Mouse (Mus musculus) CH12.LX (cell line): ENCODE results near the gene Gm45713.

ENCODE experiments used
- CHD1 ChIP-seq: IDR thresholded peaks from 2 replicates; pipeline ENCODE4 v1.6.1; 2012; ENCODE audit warnings: low read depth, low read length, improper control_type of control experiment, inconsistent platforms
- CTCF ChIP-seq, 2 experiments: IDR thresholded peaks in 1 of 2; conservative IDR thresholded peaks in 1 of 2; 2 replicates each; pipeline ENCODE4 v1.5.1; 2011 to 2012; ENCODE audit warnings: low read depth in 2 of 2, low read length in 2 of 2, improper control_type of control experiment in 1 of 2, inconsistent platforms in 1 of 2, mild to moderate bottlenecking in 1 of 2, moderate library complexity in 1 of 2
- HCFC1 ChIP-seq: IDR thresholded peaks from 2 replicates; pipeline ENCODE4 v1.6.1; 2012; ENCODE audit warnings: low read depth, mild to moderate bottlenecking, inconsistent platforms, low read length, improper control_type of control experiment
- USF1 ChIP-seq: IDR thresholded peaks from 2 replicates; pipeline ENCODE4 v1.6.1; 2014; ENCODE audit warnings: low read depth, mild to moderate bottlenecking, inconsistent platforms, low read length, improper control_type of control experiment

DNA sequence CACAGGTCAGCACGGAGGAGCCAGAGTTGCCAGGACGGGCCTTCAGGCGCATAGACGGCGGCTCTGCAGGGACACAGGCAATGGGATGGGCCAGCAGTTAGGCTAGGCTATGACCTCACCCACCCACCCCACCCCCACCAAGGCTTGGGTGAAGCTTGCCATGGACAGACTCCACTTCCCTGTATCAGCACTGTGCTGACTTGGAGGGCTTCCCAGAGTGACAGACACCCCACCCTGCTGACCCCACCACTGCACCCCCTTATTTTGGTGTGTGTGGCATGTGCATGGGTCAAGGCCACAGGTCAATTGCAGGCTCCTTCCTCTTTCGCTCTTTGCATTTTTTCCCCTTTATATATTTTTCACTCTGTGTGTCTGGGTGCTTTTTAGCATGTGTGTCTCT lies 40.7 kb downstream of the Gm45713 start:
- TF ChIP-seq USF1 = no peak
- no peak for TF ChIP-seq CTCF (conservative IDR thresholded peaks at IDR 0.05 in 1 of 2, IDR thresholded peaks at IDR 0.05 in 1 of 2; ENCODE audit: low read depth in 2 of 2, low read length in 2 of 2)
- no peak for TF ChIP-seq HCFC1
- no peak for TF ChIP-seq CHD1
